Mouse (Mus musculus): ENCODE measurements at regions not wholly inside any gene's neighbourhood (a gene's known extent, or its start where the extent isn't known, plus 50 kb on each side); places are given as distances from the start of the nearest gene placed in this dataset.
A peak's percentile ranks its signal among the peaks of the same experiment; 100 is the strongest.
"Not testable (repeated sequence)": the region's sequence is repeated elsewhere in the genome, so short reads cannot be mapped to it uniquely, and the experiment has no call there.

GRCm38 (mm10) chr5:25639187-25639586 lies 66.4 kb downstream of the Xrcc2 start:
- no peak for ATAC-seq (replicated peaks in 1 of 2; ENCODE audit: insufficient read depth in 1 of 2, low FRiP score in 2 of 2, low TSS enrichment in 1 of 2, low read depth in 1 of 2, poor library complexity in 2 of 2, severe bottlenecking in 2 of 2)

- ATAC-seq (replicated peaks in 1 of 2; ENCODE audit: insufficient read depth in 1 of 2, low FRiP score in 2 of 2, low TSS enrichment in 1 of 2, low read depth in 1 of 2, poor library complexity in 2 of 2, severe bottlenecking in 2 of 2): no peak
Measured at GRCm38 (mm10) chr5:25638097-25638496, 67.5 kb downstream of the Xrcc2 start.

GRCm38 (mm10) chr5:25632861-25633535 lies 72.6 kb downstream of the Xrcc2 start:
- ATAC-seq (replicated peaks in 1 of 2; ENCODE audit: insufficient read depth in 1 of 2, low FRiP score in 2 of 2, low TSS enrichment in 1 of 2, low read depth in 1 of 2, poor library complexity in 2 of 2, severe bottlenecking in 2 of 2): 0 out of 4 replicates have a peak, but pooled peaks of 1 of the 2 experiments have one; percentile 42

- no peak for ATAC-seq (replicated peaks in 1 of 2; ENCODE audit: insufficient read depth in 1 of 2, low FRiP score in 2 of 2, low TSS enrichment in 1 of 2, low read depth in 1 of 2, poor library complexity in 2 of 2, severe bottlenecking in 2 of 2)
Measured at GRCm38 (mm10) chr5:25629731-25630130, 75.9 kb downstream of the Xrcc2 start.

GRCm38 (mm10) chr5:25628504-25628903 lies 77.1 kb downstream of the Xrcc2 start:
- no peak for ATAC-seq (replicated peaks in 1 of 2; ENCODE audit: insufficient read depth in 1 of 2, low FRiP score in 2 of 2, low TSS enrichment in 1 of 2, low read depth in 1 of 2, poor library complexity in 2 of 2, severe bottlenecking in 2 of 2)

- no peak for ATAC-seq (replicated peaks in 1 of 2; ENCODE audit: insufficient read depth in 1 of 2, low FRiP score in 2 of 2, low TSS enrichment in 1 of 2, low read depth in 1 of 2, poor library complexity in 2 of 2, severe bottlenecking in 2 of 2)
Measured at GRCm38 (mm10) chr5:25627086-25627485, 78.5 kb downstream of the Xrcc2 start.

- no peak for ATAC-seq (replicated peaks in 1 of 2; ENCODE audit: insufficient read depth in 1 of 2, low FRiP score in 2 of 2, low TSS enrichment in 1 of 2, low read depth in 1 of 2, poor library complexity in 2 of 2, severe bottlenecking in 2 of 2)
Measured at GRCm38 (mm10) chr5:25624029-25624428, 81.6 kb downstream of the Xrcc2 start.

GRCm38 (mm10) chr5:25619872-25620271 lies 85.8 kb downstream of the Xrcc2 start:
- ATAC-seq (replicated peaks in 1 of 2; ENCODE audit: insufficient read depth in 1 of 2, low FRiP score in 2 of 2, low TSS enrichment in 1 of 2, low read depth in 1 of 2, poor library complexity in 2 of 2, severe bottlenecking in 2 of 2): no peak

- not testable (repeated sequence) for ATAC-seq (replicated peaks in 1 of 2; ENCODE audit: insufficient read depth in 1 of 2, low FRiP score in 2 of 2, low TSS enrichment in 1 of 2, low read depth in 1 of 2, poor library complexity in 2 of 2, severe bottlenecking in 2 of 2)
Measured at GRCm38 (mm10) chr5:25619337-25619736, 86.3 kb downstream of the Xrcc2 start.

GRCm38 (mm10) chr5:25614659-25615061 lies 91.0 kb downstream of the Xrcc2 start:
- ATAC-seq (replicated peaks in 1 of 2; ENCODE audit: insufficient read depth in 1 of 2, low FRiP score in 2 of 2, low TSS enrichment in 1 of 2, low read depth in 1 of 2, poor library complexity in 2 of 2, severe bottlenecking in 2 of 2): no peak

- ATAC-seq (replicated peaks in 1 of 2; ENCODE audit: insufficient read depth in 1 of 2, low FRiP score in 2 of 2, low TSS enrichment in 1 of 2, low read depth in 1 of 2, poor library complexity in 2 of 2, severe bottlenecking in 2 of 2): no peak
Measured at GRCm38 (mm10) chr5:25613844-25614658, 91.6 kb downstream of the Xrcc2 start.

GRCm38 (mm10) chr5:25612036-25612705 lies 93.5 kb downstream of the Xrcc2 start:
- no peak for ATAC-seq (replicated peaks in 1 of 2; ENCODE audit: insufficient read depth in 1 of 2, low FRiP score in 2 of 2, low TSS enrichment in 1 of 2, low read depth in 1 of 2, poor library complexity in 2 of 2, severe bottlenecking in 2 of 2)

- no peak for ATAC-seq (replicated peaks in 1 of 2; ENCODE audit: insufficient read depth in 1 of 2, low FRiP score in 2 of 2, low TSS enrichment in 1 of 2, low read depth in 1 of 2, poor library complexity in 2 of 2, severe bottlenecking in 2 of 2)
Measured at GRCm38 (mm10) chr5:25609911-25610310, 94.0 kb downstream of the Cct8l1 start.

GRCm38 (mm10) chr5:25602123-25602522 lies 86.3 kb downstream of the Cct8l1 start:
- ATAC-seq (replicated peaks in 1 of 2; ENCODE audit: insufficient read depth in 1 of 2, low FRiP score in 2 of 2, low TSS enrichment in 1 of 2, low read depth in 1 of 2, poor library complexity in 2 of 2, severe bottlenecking in 2 of 2): no peak

GRCm38 (mm10) chr5:25599363-25599762 lies 83.5 kb downstream of the Cct8l1 start:
- ATAC-seq (replicated peaks in 1 of 2; ENCODE audit: insufficient read depth in 1 of 2, low FRiP score in 2 of 2, low TSS enrichment in 1 of 2, low read depth in 1 of 2, poor library complexity in 2 of 2, severe bottlenecking in 2 of 2): no peak

- ATAC-seq (replicated peaks in 1 of 2; ENCODE audit: insufficient read depth in 1 of 2, low FRiP score in 2 of 2, low TSS enrichment in 1 of 2, low read depth in 1 of 2, poor library complexity in 2 of 2, severe bottlenecking in 2 of 2): no peak
Measured at GRCm38 (mm10) chr5:25597786-25598185, 81.9 kb downstream of the Cct8l1 start.

GRCm38 (mm10) chr5:25591709-25592108 lies 75.8 kb downstream of the Cct8l1 start:
- ATAC-seq (replicated peaks in 1 of 2; ENCODE audit: insufficient read depth in 1 of 2, low FRiP score in 2 of 2, low TSS enrichment in 1 of 2, low read depth in 1 of 2, poor library complexity in 2 of 2, severe bottlenecking in 2 of 2): no peak
